Mouse (Mus musculus) inflammation-experienced regulatory T-cells, adult 6 months (primary cell): Measurements from ENCODE around the gene C5ar1. TPM values are rescaled to one million over a fixed set of nuclear protein-coding genes. Genes with fewer than 3 reads are reported as not detected.
"Not testable (repeated sequence)": the region's sequence is repeated elsewhere in the genome, so short reads cannot be mapped to it uniquely, and the experiment has no call there.

Experiments
- ATAC-seq: one replicate; pipeline ENCODE4 v1.8.0; 2017
- polyA plus RNA-seq, 3 experiments: library from polyadenylated mRNA; unstranded; fragments of 100-300 nt; shearing (Covaris generic); gene quantifications; one replicate each; pipeline ENCODE4 v1.2.1; 2017

The C5ar1 gene
- polyA plus RNA-seq, 3 experiments from 2014 or later: 0.21 TPM; not detected in 2

DNA sequence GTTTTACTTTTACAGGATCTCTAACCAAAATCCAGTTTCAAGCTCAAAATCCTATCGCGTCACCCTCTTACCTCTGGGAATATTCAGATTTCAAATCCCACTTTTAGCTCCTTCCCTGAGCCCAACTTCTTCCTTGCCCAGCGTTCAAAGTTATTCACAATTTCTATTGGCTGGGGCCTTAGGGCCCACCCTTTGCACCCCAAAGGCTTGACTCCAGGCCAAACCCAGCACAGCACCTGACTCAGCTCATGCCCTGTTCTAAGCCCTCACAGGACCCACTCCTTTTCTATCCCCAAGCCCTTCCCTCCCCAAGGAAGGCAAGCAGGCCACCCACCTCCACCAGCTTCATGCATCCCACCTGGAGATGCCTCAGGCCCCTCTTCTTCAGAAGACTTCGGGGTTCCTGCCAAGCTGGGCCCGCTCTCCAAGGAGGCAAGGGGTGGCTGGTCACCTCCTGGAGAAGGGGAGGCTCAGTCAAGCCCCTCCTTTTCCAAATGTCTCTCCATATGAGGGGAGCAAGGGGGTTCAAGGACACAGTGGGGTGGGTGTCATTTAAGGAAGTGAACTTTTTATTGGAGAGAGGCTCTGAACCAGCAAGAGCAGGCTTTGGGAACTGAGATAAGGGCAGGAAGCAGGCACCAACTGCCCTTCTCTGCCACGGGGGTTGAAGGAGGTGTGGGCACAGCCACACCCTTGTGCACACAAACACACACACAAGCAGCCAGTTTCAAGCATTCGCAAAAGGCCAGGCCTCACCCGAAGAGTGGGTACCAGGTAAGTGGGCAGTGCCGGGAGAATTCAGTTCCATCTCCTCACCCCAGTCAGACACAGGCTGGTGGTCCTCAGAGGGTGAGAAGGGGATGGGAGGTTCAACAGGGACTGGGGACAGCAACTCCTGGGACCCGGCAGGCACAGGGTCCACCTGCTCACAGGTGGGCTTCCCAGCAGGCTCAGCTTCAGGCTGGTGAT is 15.9 kb upstream of the C5ar1 start:
- no peak for ATAC-seq

DNA sequence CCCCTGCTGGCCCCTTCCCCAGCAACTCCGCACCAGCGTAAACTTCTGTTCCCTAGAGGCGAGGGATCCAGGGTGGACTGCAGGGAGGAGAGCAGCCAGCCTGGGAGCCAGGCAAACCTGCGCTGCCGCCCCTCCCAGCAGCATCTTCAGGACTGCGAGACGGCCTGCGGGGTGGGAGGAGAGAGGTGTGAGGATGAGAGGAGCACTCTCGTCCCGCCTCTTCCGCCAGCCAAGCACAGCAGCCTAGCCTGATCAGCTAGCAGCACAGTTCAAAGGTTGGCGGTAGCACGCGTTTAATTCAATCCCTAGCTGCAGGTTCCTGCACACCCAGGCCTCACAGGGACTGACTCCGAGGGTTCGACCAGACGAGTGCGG is 14.4 kb upstream of the C5ar1 start:
- ATAC-seq: peak; percentile 86

DNA sequence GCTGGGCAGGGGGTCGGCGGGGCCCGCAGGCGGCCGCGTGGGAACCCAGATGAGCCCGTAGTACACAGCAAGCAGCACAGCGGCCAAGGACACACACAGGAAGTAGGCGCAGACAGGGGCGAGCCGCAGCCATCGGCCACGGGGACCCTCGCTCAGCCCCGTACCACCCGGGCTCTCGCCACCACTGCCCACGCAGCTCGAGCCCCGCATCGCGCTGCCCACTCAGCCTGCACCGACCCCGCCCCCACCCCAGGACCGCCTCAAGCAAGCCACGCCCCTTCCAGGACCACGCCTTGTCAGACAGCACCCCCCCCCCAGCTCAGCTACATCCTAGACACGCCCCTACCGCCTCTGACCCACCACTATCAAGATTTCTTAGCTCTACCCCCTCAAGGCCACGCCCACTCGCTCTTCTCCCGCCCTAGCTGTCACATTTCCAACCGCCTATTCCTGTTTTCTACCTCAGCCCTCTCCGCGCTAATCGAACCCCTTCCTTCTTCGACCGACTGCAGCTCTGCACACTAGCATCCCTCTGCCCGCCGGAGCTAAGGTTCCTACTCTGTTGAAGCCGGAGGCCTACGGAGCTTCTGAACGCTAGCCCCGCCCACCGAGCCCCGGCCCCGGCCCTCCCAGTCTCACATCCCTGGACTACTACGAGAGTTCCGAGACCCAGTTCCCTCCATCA is 13.9 kb upstream of the C5ar1 start, which contains the start of gene Inafm1:
Inafm1 (minus strand) TSS at position 537 of the 685 bp plus-strand sequence.
- ATAC-seq: peak; percentile 76

DNA sequence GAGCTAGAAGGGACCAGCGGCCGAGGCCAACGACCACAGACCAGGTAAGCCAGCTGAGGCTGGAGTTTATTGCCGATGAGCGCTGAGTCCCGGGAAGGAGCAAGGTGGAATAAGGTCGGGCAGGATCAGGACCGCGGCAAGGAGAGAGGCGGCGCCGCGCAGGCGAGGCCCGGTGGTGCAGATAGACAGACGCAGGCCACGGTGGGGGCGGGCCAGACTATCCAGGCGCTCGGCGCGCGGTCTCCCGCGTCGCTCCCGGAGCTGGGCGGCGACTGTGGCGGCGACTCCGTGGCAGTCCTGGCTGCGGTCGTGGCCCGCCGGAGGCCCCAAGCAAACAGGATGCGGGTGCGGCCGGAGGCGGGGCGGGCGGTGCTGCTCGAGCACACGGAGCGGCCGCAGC is 13.3 kb upstream of the C5ar1 start:
- ATAC-seq: peak; percentile 41

DNA sequence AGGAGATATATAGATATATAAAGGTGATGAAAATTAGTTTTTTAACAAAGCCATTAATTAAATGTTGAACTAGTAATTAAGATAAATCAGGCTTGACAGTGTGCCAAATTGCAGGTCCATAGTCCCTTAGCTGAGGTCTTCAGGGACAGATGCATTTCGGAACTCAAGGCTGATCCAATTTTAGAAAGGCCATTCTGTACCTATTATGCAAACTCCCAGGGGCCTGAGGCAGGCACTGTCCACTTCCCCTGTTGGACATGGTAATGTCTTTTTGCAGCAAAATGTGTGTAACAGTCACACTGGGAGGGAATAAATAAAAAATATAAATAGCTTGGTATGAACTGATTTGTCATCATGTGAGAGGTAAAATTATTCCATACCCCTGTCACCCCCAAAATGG is 11.8 kb upstream of the C5ar1 start:
- ATAC-seq: no peak

DNA sequence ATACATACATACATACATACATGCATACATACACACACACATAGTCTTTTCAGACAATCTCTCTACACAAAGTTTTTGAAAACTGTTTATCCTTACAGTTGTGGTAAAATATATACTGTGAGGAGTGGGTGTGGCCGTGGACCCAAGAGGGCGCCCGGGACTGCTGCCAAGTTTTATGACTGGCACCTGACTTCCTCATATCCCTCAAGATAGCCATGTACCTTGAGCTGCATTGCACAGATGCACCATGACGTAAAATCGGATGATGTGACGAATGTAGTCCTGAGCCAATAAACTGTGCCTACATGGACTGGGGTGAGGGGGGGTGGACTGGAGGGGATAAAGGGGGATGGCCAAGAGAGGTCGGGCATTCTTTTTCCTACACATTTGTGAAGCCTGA is 7.3 kb upstream of the C5ar1 start:
- ATAC-seq: not testable (repeated sequence)

DNA sequence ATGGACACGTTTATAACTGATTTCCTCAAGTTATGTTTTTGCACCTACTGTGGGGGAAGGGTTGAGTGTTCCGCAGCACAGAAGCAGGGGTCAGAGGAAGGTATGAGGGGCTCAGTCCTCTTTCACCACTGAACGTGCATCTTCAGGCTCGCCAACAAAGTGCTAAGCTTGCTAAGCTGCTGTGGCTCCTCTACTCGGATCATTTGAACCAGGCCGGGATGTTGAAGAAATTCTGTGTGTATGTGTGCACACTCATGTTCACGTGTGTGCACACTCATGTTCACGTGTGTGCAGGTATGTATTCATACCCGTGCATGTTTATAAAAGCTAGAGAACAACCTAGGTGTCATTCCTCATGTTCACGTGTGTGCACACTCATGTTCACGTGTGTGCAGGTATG is 6.5 kb upstream of the C5ar1 start:
- no peak for ATAC-seq

DNA sequence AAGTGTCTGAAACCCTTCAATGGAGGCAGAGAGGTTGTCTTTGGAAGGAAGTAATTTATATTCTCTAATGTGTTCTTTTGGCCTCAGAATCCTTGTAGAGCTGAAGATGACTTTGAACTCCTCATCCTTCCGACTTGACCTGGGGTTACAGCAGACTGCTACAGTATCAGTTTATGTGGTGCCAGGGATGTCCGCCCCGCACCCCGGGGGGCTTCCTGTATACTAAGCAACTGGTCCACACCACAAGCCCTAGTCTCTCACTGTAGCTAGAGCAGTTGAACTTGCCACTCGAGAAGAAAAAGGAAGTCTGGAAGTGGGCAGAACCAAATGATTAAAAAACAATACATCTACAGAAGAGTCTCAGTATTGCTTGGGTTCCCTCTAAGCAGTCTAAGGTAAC is 4.5 kb upstream of the C5ar1 start:
- no peak for ATAC-seq

DNA sequence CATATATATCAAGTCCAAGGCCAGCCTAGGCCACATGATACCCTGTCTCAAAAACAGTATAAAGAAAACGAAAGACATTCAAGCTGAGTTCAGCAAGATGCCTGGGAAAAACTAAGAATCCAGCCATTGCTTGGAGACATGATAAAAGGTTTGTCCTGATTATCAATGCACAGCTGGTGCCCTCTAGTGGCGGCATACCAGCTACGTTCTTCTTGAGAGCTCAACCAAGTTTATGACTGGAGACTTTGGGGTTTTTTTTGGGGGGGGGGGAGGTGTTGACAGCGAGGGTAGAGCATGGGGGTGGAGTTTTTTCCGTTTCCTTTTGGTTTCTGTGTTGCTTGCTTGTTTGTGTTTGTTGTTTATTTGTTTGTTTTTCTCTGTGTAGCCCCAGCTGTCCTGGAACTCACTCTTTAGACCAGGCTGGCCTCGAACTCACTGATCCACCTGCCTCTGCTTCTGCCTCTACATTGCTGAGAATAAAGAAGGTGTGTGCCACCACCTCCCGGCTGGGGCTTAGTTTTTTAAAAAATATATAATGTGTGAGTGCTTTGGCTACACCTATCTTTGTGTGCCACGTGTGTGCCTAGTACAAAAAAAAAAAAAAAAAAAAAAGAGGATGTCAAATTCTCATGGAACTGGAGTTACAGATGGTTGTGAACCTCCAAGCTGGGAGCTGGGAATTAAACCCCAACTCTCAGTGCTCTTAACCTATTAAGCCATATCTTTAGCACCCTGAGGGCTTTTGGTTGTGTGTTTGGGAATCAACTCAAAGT is 3.9 kb upstream of the C5ar1 start:
- peak; percentile 80 for ATAC-seq

DNA sequence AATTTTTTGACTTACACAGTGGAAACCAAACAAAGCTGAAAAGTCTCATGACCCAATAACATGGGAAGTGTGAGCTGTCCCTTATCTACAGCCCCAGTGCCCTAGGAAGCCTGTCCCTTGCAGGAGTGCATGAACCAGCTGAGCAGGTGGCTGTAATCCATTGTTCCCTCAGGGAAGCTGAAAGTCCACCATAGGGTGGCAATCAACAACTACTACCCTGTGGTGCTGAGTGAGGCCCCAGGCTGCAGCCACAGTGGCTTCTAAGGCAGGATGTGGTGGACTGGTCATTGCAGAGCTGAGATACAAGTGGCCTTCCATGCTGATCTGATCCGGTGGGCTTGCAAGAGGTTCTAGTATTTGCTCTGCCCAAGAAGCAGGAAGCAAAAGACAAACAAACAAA is 1.8 kb upstream of the C5ar1 start:
- no peak for ATAC-seq

DNA sequence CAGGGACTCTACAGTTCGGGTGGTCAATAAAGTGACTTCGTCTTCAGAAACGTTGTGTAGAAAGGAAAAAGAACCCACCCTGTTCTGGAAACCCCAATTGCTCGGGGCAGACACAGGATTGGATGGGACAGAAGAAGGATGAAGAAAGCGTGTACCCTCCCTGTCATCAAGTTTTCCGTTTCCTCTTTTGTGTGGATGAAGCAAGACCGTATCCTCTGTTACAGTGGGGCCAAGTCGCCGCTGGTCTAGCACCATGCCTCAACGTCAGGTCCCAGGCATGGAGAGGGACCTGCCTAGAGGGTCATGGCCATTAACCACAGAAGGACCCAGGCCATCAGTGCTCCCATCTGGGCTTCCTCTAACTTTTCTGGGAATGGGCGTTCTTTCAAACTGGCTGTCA is 1.5 kb downstream of the C5ar1 start:
- no peak for ATAC-seq

DNA sequence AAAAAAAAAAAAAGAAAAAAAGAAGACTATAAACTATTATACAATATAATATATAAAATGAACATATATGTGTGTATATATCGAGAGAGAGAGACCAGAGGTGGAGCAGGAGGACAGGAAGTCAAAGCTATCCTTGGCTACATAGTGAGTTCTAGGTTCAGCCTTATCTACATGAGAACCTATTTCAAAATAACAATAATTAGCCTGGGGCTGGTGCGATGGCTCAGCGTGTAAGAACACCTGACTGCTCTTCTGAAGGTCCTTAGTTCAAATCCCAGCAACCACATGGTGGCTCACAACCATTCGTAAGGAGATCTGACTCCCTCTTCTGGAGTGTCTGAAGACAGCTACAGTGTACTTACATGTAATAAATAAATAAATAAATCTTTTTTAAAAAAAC is 3.4 kb downstream of the C5ar1 start:
- ATAC-seq: not testable (repeated sequence)

DNA sequence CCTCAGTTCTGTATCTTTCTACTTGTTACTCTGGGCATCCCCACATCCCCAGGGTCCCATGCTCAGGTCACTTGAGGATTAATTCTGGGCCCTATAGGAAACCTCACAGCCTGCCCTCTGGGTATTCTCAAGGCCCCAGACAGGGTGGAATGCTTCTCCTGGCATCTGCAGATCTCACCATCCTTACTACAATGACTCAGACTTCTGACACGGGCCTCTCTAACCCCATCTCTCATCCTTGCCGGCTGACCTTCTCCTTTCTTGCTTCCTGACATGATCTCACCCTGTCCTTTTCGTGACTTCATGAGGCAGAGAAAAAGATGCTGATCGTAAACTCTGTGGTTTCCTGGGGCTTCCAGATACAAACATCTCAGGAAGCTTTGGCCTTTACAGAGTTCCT is 5.1 kb downstream of the C5ar1 start:
- no peak for ATAC-seq

DNA sequence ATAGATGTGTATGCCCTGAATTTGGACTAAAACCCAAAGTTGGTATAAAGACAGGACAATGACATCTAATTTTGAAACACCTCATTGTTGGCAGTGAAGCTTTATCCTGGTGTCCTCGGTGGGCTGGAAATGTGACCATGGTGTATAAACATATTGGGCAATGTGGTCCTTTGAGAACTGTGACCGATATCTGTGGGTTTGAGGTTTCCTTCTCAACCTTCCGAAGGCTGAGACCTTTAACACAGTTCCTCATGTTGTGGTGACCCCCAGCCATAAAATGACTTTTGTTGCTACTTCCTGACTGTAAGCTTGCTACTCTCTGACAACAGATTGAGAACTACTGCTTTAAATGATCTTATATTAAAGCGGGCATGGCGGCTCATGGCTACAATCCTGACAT is 8.7 kb downstream of the C5ar1 start:
- ATAC-seq: no peak

DNA sequence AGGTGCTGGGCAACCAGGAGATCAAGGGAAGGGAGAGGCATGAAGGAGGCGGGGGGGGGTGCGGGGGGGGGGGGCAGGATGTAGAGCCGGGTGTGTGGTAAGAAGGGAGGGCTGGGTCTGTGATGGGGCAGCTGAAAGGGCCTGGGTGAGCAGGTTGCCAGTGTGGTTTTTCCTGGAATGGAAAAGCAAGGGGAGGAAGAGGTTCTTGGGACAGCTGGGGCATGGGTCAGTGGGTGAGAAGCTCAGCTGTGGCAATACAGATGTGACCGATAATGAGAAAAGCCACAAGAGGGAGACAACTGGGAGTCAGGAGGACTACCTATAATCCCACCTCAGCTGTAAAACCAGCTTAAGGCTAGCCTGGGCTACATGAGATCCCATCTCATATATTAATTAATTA is 13.4 kb downstream of the C5ar1 start:
- ATAC-seq: peak; percentile 46

DNA sequence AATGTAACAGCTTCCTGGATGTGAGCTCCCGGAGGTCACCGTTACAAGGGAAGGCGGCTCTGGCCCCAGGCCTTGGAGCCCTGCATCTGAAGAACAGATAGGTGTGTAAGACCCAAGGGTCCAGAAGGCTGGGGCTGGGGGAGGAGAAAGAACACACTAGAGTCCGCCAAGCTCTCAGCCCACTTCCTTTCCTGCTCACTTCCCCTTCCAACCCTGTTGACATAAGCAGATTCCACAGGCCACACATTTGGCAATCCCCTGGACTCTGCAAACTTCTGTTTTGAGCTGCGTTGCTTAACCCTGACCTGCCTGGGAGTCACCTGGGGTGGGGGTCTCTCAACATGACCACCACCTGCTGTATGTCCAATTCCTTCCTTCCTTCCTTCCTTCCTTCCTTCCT is 15.3 kb downstream of the C5ar1 start, which contains the start of gene C5ar2:
C5ar2 (minus strand) TSS at position 88 of the 400 bp plus-strand sequence.
- ATAC-seq: no peak

DNA sequence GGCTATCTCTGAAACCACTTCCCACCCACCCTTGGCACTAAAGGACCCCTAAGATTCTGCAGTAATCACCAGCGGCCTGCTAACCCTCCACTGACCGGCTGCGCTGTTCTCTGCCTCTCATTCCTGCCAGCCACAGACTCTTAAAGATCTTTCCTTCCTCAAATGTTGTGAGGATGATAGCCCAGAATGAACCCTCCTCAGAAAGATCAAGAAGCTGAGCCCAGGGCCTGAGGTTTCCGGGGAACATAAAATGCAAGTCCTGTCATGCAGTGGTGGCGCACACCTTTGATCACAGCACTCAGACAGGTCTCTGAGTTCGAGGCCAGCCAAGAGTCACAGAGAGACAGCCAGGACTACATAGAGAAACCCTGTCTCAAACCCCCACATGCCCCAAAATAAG is 17.1 kb downstream of the C5ar1 start:
- ATAC-seq: no peak

DNA sequence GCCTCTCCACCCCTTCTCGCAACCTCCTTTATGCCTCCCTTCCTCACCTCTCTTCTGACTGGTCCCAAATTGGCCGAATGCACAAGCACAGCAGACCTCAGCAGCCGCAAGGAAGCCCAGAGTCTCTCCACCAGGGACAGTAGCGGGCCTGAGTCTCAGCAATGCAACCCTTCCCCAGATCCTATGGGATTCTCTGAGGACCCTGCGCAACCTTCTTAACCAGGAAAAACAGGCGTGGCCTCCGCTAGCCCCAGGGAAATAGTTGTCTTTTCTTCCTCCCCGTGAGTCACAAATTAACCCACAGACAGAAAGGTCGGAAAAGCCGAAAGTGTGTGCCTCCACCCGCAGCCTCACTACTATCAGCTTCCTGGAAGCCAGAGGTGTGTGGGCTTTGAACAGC is 17.6 kb downstream of the C5ar1 start:
- no peak for ATAC-seq

DNA sequence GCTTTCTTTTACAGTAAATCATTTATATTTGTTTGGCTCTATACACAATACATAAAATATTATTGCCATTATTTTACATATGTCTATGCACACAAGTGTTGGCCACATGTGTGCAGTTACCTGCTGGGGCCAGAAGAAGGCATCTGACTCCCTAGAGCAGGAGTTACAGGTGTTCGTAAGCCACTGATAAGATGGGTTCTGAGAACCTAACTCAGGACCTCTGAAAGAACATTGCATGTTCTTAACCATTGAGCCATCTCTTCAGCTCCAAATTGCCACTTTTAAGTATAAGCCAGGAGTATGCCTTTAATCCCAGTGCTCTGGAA is 18.4 kb downstream of the C5ar1 start:
- no peak for ATAC-seq

DNA sequence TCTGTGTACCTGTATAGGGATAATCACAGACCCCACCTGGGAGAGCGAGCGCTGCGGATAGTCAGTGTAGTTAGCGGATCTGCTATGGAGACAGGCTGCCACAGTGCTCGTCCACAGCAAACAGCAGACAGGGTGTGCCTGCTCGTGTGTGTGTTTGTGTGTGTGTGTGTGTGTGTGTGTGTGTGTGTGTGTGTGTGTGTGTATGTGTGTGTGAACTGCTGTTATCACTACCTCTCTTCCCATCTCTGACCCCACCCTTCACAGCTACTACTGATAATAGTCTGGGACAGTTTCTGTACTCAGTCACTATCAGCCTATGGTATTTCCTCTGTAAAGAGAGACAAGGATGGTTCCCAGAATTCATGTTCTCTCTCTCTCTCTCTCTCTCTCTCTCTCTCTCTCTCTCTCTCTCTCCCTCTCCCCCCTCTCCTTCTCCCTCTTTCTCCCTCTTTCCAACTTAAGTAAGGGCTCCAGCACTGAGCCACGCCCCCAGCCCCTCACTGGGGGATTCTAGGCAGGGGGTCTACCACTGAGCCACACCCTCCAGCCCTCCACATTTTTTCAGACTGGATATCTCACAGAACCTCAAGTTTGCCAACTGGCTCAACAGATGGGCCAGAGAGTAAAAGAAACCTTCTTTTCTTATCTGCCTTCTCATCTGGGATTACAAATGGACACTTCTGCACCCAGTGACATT is 18.9 kb downstream of the C5ar1 start:
- ATAC-seq: no peak

DNA sequence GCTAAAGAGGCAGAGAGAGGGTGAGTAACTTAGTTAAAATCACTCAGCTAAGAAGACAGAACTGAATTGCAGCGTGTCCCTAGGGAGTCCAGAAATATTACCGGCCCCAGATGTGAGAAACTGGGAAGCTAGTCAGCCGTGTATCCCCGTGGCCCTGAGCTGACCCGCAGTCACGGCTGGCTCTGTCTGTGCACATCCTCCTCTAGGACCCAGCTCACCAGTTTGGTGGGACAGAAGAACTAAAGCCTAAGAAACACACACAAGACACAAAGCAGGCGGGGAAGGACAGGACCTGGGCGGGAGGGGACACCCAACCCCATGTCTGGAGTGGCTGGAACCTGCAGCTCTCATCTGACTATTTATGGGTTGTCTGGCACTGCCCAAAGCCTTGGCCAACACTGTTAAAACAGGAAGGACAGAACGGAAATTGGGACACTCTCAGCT is 19.8 kb downstream of the C5ar1 start:
- no peak for ATAC-seq

DNA sequence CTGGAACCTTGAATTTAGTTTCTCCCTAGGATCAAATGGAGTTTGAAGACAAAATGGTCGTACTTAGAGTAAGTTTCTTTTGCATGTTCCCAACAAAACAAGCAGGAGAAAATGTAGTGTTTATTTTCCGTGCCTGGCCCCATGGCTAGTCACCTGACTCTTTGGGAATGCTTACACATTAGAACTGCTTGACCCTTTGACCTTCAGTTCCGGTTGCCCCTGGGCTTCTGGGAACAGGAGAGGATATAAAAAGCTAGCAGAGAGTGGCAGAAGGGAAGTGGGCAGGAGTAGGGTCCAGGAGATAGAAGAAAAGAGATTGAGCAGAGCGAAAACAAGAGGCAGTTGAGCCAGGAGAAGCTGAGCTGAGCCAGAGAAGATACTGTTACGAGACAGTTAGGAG is 29.5 kb downstream of the C5ar1 start:
- ATAC-seq: no peak
